Mouse (Mus musculus): Measurements from ENCODE around the gene Snx29. TPM values are rescaled to one million over a fixed set of nuclear protein-coding genes. Genes with fewer than 3 reads are reported as not detected.

Gene Snx29
- total and polyA plus RNA-seq, 2 experiments from 2014 or later: 7.0 to 22.8 TPM

GRCm38 (mm10) chr16:11449344-11449743 is 126.6 kb downstream of the Snx29 start:
- DNase-seq (ENCODE audit: low spot score) (no peak), ATAC-seq (ENCODE audit: low FRiP score) (no peak)
- H3K4me3 ChIP-seq (ENCODE audit: low read depth, low read length): no peak overlapping the region
- no peaks in the 10 kb centered on the region for H3K4me1 ChIP-seq (ENCODE audit: insufficient read depth, low read length)
- H3K4me2 ChIP-seq (ENCODE audit: low read depth, low read length, poor library complexity, severe bottlenecking): no peak overlapping the region
- no peak overlapping the region for H3K9ac ChIP-seq (replicated peaks; ENCODE audit: low read length, poor library complexity, severe bottlenecking)
- WGBS: 94% methylated on average over 4 of the region's 4 CpGs
- no peaks in the 10 kb centered on the region for H3K27me3 ChIP-seq (ENCODE audit: insufficient read depth, low read length)
- peaks cover 39% of the 10 kb centered on the region for H3K36me3 ChIP-seq (ENCODE audit: insufficient read depth, low read length)
- no peak overlapping the region for H3K27ac ChIP-seq (ENCODE audit: low read depth, low read length)
- TF ChIP-seq CTCF (IDR thresholded peaks at IDR 0.05): no peak
- H3K9me3 ChIP-seq (ENCODE audit: low read length): no peaks in the 10 kb centered on the region

- Histone ChIP-seq H3K4me1 (ENCODE audit: insufficient read depth, low read length) (no peaks in the 10 kb centered on the region), H3K4me2 (ENCODE audit: low read depth, low read length, poor library complexity, severe bottlenecking) (no peak overlapping the region), H3K9me3 (ENCODE audit: low read length) (no peaks in the 10 kb centered on the region), H3K27ac (ENCODE audit: low read depth, low read length) (no peak overlapping the region), H3K4me3 (ENCODE audit: low read depth, low read length) (no peak overlapping the region), H3K9ac (replicated peaks; ENCODE audit: low read length, poor library complexity, severe bottlenecking) (no peak overlapping the region), H3K36me3 (ENCODE audit: insufficient read depth, low read length) (peaks cover 37% of the 10 kb centered on the region), H3K27me3 (ENCODE audit: insufficient read depth, low read length) (no peaks in the 10 kb centered on the region)
- TF ChIP-seq CTCF (IDR thresholded peaks at IDR 0.05): no peak
- no peak for ATAC-seq (ENCODE audit: low FRiP score)
- DNase-seq (ENCODE audit: low spot score): no peak
- 71% methylated on average over 4 of the region's 4 CpGs for WGBS
Measured at GRCm38 (mm10) chr16:11450626-11451025, 127.9 kb downstream of the Snx29 start.

GRCm38 (mm10) chr16:11454871-11455270 is 132.2 kb downstream of the Snx29 start:
- no peak for ATAC-seq (ENCODE audit: low FRiP score)

GRCm38 (mm10) chr16:11455545-11456140 is 132.9 kb downstream of the Snx29 start:
- Histone ChIP-seq H3K9me3 (ENCODE audit: low read length) (no peaks in the 10 kb centered on the region), H3K27me3 (ENCODE audit: insufficient read depth, low read length) (no peaks in the 10 kb centered on the region), H3K36me3 (ENCODE audit: insufficient read depth, low read length) (peaks cover 24% of the 10 kb centered on the region), H3K27ac (ENCODE audit: low read depth, low read length) (no peak overlapping the region), H3K4me3 (ENCODE audit: low read depth, low read length) (no peak overlapping the region), H3K4me1 (ENCODE audit: insufficient read depth, low read length) (no peaks in the 10 kb centered on the region), H3K9ac (replicated peaks; ENCODE audit: low read length, poor library complexity, severe bottlenecking) (no peak overlapping the region), H3K4me2 (ENCODE audit: low read depth, low read length, poor library complexity, severe bottlenecking) (no peak overlapping the region)
- DNase-seq (ENCODE audit: low spot score): no peak
- ATAC-seq (ENCODE audit: low FRiP score): no peak
- WGBS: 86% methylated on average over 5 of the region's 5 CpGs
- TF ChIP-seq CTCF (IDR thresholded peaks at IDR 0.05): peak; percentile 61

More at GRCm38 (mm10) chr16:11454871-11455270, 132.2 kb downstream of the Snx29 start:
- Histone ChIP-seq H3K27me3 (ENCODE audit: insufficient read depth, low read length) (no peaks in the 10 kb centered on the region), H3K9ac (replicated peaks; ENCODE audit: low read length, poor library complexity, severe bottlenecking) (no peak overlapping the region), H3K9me3 (ENCODE audit: low read length) (no peaks in the 10 kb centered on the region), H3K4me3 (ENCODE audit: low read depth, low read length) (no peak overlapping the region), H3K36me3 (ENCODE audit: insufficient read depth, low read length) (peaks cover 24% of the 10 kb centered on the region), H3K27ac (ENCODE audit: low read depth, low read length) (no peak overlapping the region), H3K4me2 (ENCODE audit: low read depth, low read length, poor library complexity, severe bottlenecking) (no peak overlapping the region), H3K4me1 (ENCODE audit: insufficient read depth, low read length) (no peaks in the 10 kb centered on the region)
- WGBS: 97% methylated on average over 4 of the region's 4 CpGs
- no peak for DNase-seq (ENCODE audit: low spot score)
- TF ChIP-seq CTCF (IDR thresholded peaks at IDR 0.05): no peak

GRCm38 (mm10) chr16:11456141-11456645 is 133.5 kb downstream of the Snx29 start:
- ATAC-seq (ENCODE audit: low FRiP score) (no peak), DNase-seq (ENCODE audit: low spot score) (no peak)
- no peak for TF ChIP-seq CTCF (IDR thresholded peaks at IDR 0.05)

GRCm38 (mm10) chr16:11457136-11457535 is 134.4 kb downstream of the Snx29 start:
- ATAC-seq (ENCODE audit: low FRiP score): no peak
- no peak for TF ChIP-seq CTCF (IDR thresholded peaks at IDR 0.05)
- WGBS: 92% methylated on average over 5 of the region's 5 CpGs

More at GRCm38 (mm10) chr16:11456141-11456645, 133.5 kb downstream of the Snx29 start:
- Histone ChIP-seq H3K27ac (ENCODE audit: low read depth, low read length) (no peak overlapping the region), H3K9me3 (ENCODE audit: low read length) (no peaks in the 10 kb centered on the region), H3K36me3 (ENCODE audit: insufficient read depth, low read length) (peaks cover 20% of the 10 kb centered on the region), H3K4me1 (ENCODE audit: insufficient read depth, low read length) (no peaks in the 10 kb centered on the region), H3K4me2 (ENCODE audit: low read depth, low read length, poor library complexity, severe bottlenecking) (no peak overlapping the region), H3K4me3 (ENCODE audit: low read depth, low read length) (no peak overlapping the region), H3K9ac (replicated peaks; ENCODE audit: low read length, poor library complexity, severe bottlenecking) (no peak overlapping the region), H3K27me3 (ENCODE audit: insufficient read depth, low read length) (no peaks in the 10 kb centered on the region)
- 85% methylated on average over 5 of the region's 5 CpGs for WGBS

More at GRCm38 (mm10) chr16:11457136-11457535, 134.4 kb downstream of the Snx29 start:
- H3K27me3 ChIP-seq (ENCODE audit: insufficient read depth, low read length): no peaks in the 10 kb centered on the region
- no peak for DNase-seq (ENCODE audit: low spot score)
- H3K4me1 ChIP-seq (ENCODE audit: insufficient read depth, low read length): no peaks in the 10 kb centered on the region
- H3K27ac ChIP-seq (ENCODE audit: low read depth, low read length): no peak overlapping the region
- H3K9ac ChIP-seq (replicated peaks; ENCODE audit: low read length, poor library complexity, severe bottlenecking): no peak overlapping the region
- no peak overlapping the region for H3K4me3 ChIP-seq (ENCODE audit: low read depth, low read length)
- peaks cover 15% of the 10 kb centered on the region for H3K36me3 ChIP-seq (ENCODE audit: insufficient read depth, low read length)
- no peaks in the 10 kb centered on the region for H3K9me3 ChIP-seq (ENCODE audit: low read length)
- no peak overlapping the region for H3K4me2 ChIP-seq (ENCODE audit: low read depth, low read length, poor library complexity, severe bottlenecking)
